Mouse (Mus musculus): ENCODE measurements around the gene Hoxd10. TPM values are rescaled to one million over a fixed set of nuclear protein-coding genes. Genes with fewer than 3 reads are reported as not detected.

The Hoxd10 gene
- polyA plus RNA-seq (2017; shearing (Covaris generic)), result not detected

GRCm38 (mm10) chr2:74691022-74691951 lies at the start of gene Hoxd10:
TSS of gene Hoxd10 (plus strand) at chr2:74691924.

DNA sequence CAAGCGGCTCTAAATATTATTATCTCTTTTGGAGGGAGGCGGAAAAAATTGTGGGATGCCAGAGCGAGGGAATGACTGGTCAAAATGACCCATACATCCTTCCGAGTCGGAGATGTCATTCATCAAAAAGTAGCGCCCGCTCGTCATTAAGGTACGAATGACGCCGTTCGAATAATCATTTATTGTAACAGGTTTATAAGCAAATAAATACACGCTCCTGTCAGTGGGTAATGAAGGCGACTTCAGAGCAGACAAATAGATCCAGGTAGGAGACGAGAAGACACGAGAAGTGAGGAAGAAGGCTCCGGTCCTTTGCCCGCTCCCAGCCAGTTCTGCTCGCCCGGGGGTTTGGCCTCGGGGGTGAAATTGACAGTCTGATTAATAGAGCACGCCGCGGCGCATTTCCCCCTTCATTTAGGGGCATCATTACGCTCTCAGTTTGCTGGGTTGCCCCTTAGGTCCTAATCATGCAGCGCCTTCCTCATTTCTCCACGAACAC lies 32.2 kb upstream of the Hoxd10 start, which contains the start of gene Evx2:
Evx2 (minus strand) TSS at position 51 of the 499 bp plus-strand sequence.

DNA sequence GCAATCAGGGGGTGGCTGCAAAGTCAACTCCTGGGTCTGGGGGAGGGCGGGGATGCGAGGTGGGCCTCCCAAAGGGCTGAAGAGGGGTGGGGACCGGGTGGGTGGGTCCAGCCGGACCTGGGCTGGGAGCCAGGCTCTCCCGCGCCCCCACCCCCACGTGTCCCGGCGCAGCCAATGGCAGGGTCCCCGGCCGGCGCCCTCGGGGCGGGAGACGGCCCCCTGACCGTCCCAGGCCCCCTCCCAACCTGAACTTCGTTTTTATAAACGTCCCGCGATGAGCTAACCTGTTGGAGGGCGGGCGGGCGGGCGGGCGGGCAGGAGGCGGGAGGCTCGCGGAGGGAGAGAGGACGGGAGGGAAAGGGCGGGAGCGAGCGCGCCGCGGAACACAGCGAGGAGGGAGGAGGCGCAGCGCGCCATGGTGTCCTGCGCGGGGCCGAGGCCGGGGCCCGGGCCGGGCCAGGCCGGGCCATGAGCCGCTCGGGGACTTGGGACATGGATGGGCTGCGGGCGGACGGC lies 23.8 kb upstream of the Hoxd10 start, which contains the start of gene Hoxd13:
Hoxd13 (plus strand) TSS at position 469 of the 516 bp plus-strand sequence.

DNA sequence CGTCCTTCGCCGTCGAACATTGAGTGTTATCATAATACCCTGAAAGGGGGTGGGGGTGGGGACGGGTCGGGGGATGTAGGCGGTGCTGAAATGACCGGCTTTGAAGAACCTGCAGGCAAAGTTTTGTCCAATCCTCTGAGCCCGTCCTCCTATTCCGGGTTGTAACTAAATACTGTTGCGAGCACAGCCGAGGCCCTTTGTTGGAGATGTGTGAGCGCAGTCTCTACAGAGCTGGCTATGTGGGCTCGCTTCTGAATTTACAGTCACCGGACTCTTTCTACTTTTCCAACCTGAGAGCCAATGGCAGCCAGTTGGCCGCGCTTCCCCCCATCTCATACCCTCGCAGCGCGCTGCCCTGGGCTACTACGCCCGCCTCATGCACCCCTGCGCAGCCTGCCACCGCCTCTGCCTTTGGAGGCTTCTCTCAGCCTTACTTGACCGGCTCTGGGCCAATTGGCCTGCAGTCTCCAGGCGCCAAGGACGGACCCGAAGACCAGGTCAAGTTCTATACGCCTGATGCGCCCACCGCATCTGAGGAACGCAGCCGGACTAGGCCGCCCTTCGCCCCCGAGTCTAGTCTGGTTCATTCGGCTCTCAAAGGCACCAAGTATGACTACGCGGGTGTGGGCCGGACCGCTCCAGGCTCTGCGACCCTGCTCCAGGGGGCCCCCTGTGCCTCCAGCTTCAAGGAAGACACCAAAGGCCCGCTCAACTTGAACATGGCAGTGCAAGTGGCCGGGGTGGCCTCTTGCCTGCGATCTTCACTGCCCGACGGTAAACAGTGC lies 16.7 kb upstream of the Hoxd10 start, which contains the start of gene Hoxd12:
Hoxd12 (plus strand) TSS at position 133 of the 785 bp plus-strand sequence.

DNA sequence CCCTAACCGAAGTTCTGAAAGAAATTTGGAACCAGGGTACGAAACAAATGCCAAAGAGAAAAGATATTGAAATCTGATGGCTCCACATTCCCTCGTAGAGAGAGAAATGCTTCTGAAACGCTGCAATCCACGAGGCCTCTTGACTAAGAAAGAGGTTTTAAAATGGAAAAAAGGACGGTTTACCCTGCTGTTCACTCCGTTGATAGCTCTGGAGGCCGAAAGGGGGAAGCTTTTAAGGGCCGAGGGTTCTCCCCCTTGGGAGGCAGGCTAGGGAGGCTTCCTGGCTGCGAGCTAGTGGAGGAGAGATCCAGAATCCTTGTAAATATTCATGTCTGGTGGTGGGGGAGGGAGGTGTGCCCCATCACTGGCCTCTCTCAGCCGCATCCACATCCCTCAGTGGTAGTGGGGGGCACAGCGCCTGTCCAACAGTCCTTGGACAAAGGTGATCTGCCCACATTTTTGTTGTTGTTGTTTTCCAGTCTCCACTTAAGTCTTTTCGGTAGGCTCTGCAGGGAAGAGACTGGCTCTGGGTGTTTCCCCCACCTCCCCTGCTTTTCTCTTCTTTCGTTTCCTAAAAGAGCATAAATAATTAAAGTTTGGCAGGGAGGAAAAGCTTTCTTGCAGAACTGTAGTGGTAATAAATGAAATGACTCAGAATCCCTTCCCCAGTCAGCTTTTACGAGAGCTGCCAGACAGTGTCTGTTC lies 12.7 kb upstream of the Hoxd10 start, which contains the start of gene Hoxd11:
Hoxd11 (plus strand) TSS at position 667 of the 705 bp plus-strand sequence.

DNA sequence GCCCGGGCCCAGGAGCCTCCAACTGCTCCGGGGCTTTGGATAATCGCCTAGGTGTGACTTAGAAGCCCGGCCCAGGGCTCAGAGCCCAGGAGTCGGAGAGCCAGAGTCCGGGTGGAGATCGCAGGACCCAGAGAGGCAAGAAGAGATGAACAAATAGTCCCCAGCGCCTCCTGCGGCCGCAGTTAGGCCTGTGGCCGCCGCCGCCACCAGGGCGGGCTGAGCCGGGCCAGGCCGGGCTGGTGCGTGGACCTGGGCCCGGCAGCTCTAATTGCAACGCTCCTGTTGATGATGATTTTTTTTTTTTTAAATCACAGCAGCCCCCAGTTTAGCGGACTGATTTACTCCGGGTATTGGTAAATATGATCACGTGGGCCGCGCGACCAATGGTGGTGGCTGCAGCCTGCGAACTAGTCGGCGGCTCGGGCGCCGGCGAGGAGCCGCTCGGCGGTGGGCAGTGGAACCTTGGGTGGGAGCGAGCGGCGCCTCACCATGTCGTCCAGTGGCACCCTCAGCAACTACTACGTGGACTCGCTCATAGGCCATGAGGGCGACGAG lies 5.9 kb downstream of the Hoxd10 start, which contains the start of gene Hoxd9:
Hoxd9 (plus strand) TSS at position 161 of the 555 bp plus-strand sequence.

GRCm38 (mm10) chr2:74704393-74704998 lies 12.8 kb downstream of the Hoxd10 start, which contains the start of gene Hoxd8:
TSS of gene Hoxd8 (plus strand) at chr2:74704615.

DNA sequence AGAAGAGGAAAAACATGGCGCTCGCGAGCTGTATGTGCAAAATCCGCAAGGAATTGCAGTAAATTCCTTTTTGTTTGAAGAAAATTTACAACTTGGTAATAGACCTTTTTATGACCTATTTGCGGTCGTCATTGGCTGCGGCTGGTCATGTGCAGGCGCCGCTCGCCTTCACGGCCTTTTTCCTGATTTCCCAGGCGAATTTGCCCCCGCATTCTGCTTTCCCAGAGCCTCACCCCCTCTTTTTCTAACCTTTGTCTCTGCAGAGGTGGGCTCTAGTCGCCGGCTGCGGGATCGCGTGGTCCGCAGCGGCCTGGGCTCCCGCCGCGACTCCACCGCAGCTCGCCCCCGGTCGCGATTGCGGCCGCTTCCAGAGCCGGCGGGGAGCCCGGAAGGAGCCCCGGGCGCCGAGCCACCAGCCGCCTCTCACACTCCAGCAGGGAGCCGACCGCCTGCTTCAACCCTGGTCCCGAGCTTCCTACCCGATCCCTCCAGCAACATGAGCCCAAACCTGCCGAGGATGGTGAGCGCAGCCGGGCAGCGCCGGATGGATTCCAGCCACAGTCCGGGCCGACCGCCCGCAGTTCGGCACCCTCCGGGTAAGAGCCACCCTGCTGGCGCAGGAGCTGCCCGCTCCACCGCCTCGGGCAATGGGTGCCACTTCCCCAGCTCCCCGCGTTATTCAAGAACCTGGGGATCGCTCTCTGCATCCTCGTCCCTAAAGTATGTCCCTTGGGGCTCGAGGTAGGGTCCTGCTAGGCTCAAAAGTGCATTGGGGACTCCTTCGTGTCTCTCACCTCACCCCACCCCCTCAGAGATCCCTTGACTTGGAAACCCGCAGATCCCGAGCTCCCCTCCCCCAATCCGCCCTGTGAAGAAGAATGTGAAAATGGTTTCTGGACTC lies 20.2 kb downstream of the Hoxd10 start, which contains the start of the genes Hoxd3 and Hoxd4:
Hoxd3 (plus strand) TSS at position 207 of the 901 bp plus-strand sequence.
Hoxd4 (plus strand) TSS at position 209 of the 901 bp plus-strand sequence.

DNA sequence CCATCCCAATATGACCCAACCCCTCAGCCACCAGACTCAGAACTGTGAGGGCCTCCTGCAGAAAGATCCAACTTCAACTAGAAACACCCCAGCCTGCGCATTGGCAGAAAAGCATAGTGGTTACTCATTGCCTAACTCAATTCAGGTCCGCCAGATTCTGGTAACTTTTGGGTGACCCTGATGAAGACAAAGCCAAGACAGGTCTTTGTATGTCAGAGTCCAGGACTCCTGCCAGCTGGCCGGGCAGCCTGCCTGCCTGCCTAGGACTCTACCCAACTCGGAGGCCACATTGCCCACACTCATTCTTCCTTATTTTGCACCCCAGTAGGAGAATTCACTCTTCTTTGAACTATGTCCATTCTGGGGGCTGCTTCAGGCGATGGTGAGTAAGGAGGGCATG lies 34.8 kb downstream of the Hoxd10 start, which contains the start of gene Gm28230:
Gm28230 (plus strand) TSS at position 178 of the 400 bp plus-strand sequence.

Other genes with a start within 250 kb of the Hoxd10 start
- gene Lnpk, start 112.5 kb upstream of the Hoxd10 start, polyA plus RNA-seq (2017; shearing (Covaris generic)), result 19.9 TPM
- gene Evx2, start 32.4 kb upstream of the Hoxd10 start, polyA plus RNA-seq (2017; shearing (Covaris generic)), result not detected
- not detected for gene Hoxd13, start 23.6 kb upstream of the Hoxd10 start, polyA plus RNA-seq (2017; shearing (Covaris generic))
- gene Hoxd12, start 16.9 kb upstream of the Hoxd10 start, polyA plus RNA-seq (2017; shearing (Covaris generic)), result not detected
- gene Hoxd11, start 12.4 kb upstream of the Hoxd10 start, polyA plus RNA-seq (2017; shearing (Covaris generic)), result not detected
- gene Hoxd9, start 5.8 kb downstream of the Hoxd10 start, polyA plus RNA-seq (2017; shearing (Covaris generic)), result not detected
- 0.06 TPM for gene Hoxd8, start 12.7 kb downstream of the Hoxd10 start, polyA plus RNA-seq (2017; shearing (Covaris generic))
- not detected for gene Hoxd3, start 20.0 kb downstream of the Hoxd10 start, polyA plus RNA-seq (2017; shearing (Covaris generic))
- gene Hoxd4, start 20.0 kb downstream of the Hoxd10 start, polyA plus RNA-seq (2017; shearing (Covaris generic)), result not detected
- gene Gm28230, start 34.8 kb downstream of the Hoxd10 start, polyA plus RNA-seq (2017; shearing (Covaris generic)), result not detected
- not detected for gene Hoxd1, start 71.1 kb downstream of the Hoxd10 start, polyA plus RNA-seq (2017; shearing (Covaris generic))
- 74.2 TPM for gene Mtx2, start 133.9 kb downstream of the Hoxd10 start, polyA plus RNA-seq (2017; shearing (Covaris generic))